Mouse (Mus musculus): Measurements from ENCODE around the gene Pgd. TPM values are rescaled to one million over a fixed set of nuclear protein-coding genes. Genes with fewer than 3 reads are reported as not detected.

Gene Pgd
- polyA plus RNA-seq, 1 experiment from 2014 or later, result 250 TPM

DNA sequence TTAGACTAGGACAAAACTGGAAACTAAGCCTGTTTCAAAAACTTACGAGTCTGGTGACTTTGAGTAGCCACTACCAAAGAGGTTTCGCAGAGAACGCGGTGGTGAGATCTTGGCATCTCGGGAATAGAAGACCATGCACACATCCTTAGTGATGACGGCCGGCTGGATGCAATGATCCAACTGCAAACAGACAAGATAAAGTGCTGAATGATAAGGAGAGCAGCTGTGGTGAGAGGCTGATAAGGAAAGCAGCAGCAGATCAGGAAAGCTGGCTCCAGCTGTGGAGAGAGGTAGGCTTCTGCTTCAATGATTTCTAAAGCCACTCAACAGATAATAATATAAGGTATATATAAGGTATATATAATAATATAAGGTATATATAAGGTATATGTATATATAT is 24.5 kb upstream of the Pgd start:
- H3K4me1 ChIP-seq (ENCODE audit: control insufficient read depth, insufficient read depth, low read length), result no peaks in the 10 kb centered on the region
- no peak overlapping the region for H3K9ac ChIP-seq (ENCODE audit: low read depth, low read length)
- ATAC-seq, result no peak
- 76% methylated on average over 7 of the region's 7 CpGs for WGBS
- H3K27me3 ChIP-seq (replicated peaks; ENCODE audit: control insufficient read depth, insufficient read depth, low read length), result no peaks in the 10 kb centered on the region
- no peaks in the 10 kb centered on the region for H3K9me3 ChIP-seq (ENCODE audit: control insufficient read depth, low read length)
- H3K27ac ChIP-seq (ENCODE audit: low read length), result no peak overlapping the region
- H3K4me2 ChIP-seq (ENCODE audit: low read depth, low read length), result no peak overlapping the region
- H3K4me3 ChIP-seq (ENCODE audit: low read length), result no peak overlapping the region
- H3K36me3 ChIP-seq (ENCODE audit: control insufficient read depth, insufficient read depth, low read length), result peaks cover 8% of the 10 kb centered on the region

DNA sequence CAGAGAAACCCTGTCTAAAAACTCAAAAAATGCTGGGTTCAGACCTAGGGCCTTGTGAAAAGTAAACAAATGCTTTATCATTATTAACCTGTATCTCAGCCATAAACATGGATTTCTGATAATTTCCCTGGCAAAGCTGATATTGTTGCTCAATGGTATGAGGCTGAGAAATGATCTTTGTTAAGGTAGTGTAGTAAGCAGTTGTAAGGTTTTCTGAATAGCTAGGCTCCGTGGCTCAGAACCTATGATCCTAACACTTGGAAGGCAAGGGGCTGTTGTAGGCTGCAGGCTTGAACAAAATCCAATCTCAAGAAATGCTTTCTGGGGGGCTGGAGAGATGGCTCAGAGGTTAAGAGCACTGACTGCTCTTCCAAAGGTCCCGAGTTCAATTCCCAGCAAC is 22.0 kb upstream of the Pgd start:
- 76% methylated on average over 2 of the region's 2 CpGs for WGBS
- H3K36me3 ChIP-seq (ENCODE audit: control insufficient read depth, insufficient read depth, low read length), result peaks cover 11% of the 10 kb centered on the region

DNA sequence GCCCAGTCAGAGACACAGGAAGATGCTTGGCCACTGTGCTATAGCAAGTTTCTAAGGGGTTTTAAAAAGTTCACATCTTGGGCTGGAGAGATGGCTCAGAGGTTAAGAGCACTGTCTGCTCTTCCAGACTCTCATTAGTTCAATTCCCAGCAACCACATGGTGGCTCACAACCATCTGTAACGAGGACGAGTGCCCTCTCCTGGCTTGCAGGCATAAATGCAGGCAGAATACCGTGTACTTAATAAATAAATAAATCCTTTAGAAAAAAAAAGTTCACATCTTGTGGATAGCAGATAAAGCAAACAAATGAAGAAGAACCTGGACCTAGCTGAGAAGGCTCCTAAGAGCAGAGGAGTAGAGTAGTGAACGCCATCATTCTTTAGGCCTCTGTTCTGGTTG is 16.2 kb upstream of the Pgd start:
- Histone ChIP-seq H3K36me3 (ENCODE audit: control insufficient read depth, insufficient read depth, low read length) (peaks cover 12% of the 10 kb centered on the region), H3K27ac (ENCODE audit: low read length) (no peak overlapping the region), H3K4me1 (ENCODE audit: control insufficient read depth, insufficient read depth, low read length) (0 out of 2 replicates have a peak, but pooled peaks cover 2% of the 10 kb centered on the region), H3K9ac (ENCODE audit: low read depth, low read length) (no peak overlapping the region), H3K4me2 (ENCODE audit: low read depth, low read length) (no peak overlapping the region), H3K4me3 (ENCODE audit: low read length) (no peak overlapping the region), H3K9me3 (ENCODE audit: control insufficient read depth, low read length) (no peaks in the 10 kb centered on the region), H3K27me3 (replicated peaks; ENCODE audit: control insufficient read depth, insufficient read depth, low read length) (no peaks in the 10 kb centered on the region)
- ATAC-seq, result no peak
- 62% methylated on average over 4 of the region's 4 CpGs for WGBS

More for the DNA sequence above, 22.0 kb upstream of the Pgd start:
- H3K4me1 ChIP-seq (ENCODE audit: control insufficient read depth, insufficient read depth, low read length), result no peaks in the 10 kb centered on the region
- peak; percentile 52 for ATAC-seq
- H3K9me3 ChIP-seq (ENCODE audit: control insufficient read depth, low read length), result no peaks in the 10 kb centered on the region
- H3K27ac ChIP-seq (ENCODE audit: low read length), result no peak overlapping the region
- no peak overlapping the region for H3K9ac ChIP-seq (ENCODE audit: low read depth, low read length)
- no peaks in the 10 kb centered on the region for H3K27me3 ChIP-seq (replicated peaks; ENCODE audit: control insufficient read depth, insufficient read depth, low read length)
- H3K4me2 ChIP-seq (ENCODE audit: low read depth, low read length), result no peak overlapping the region
- H3K4me3 ChIP-seq (ENCODE audit: low read length), result no peak overlapping the region

DNA sequence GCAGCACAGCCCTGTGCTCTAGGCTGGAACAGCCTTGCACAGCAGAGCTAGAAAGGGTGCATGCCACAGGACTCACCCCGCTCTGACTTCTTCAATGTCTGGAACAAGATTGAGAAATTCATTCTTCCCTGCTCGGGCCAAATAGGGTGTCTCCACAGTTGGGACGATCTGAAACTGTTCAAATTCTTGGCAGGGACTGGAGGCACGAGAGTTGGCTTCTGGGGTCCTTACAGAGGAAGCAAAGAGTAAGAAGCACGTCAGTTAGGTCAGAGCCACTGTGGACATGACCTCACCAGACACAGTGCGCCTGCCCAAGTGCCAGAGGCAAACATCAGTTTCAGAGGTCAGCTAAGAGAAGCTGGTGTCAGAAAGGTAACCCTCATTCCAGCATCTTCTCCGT is 15.6 kb upstream of the Pgd start:
- Histone ChIP-seq H3K4me1 (ENCODE audit: control insufficient read depth, insufficient read depth, low read length) (0 out of 2 replicates have a peak, but pooled peaks cover 2% of the 10 kb centered on the region), H3K36me3 (ENCODE audit: control insufficient read depth, insufficient read depth, low read length) (peaks cover 10% of the 10 kb centered on the region), H3K9me3 (ENCODE audit: control insufficient read depth, low read length) (no peaks in the 10 kb centered on the region), H3K4me3 (ENCODE audit: low read length) (no peak overlapping the region), H3K27me3 (replicated peaks; ENCODE audit: control insufficient read depth, insufficient read depth, low read length) (no peaks in the 10 kb centered on the region), H3K4me2 (ENCODE audit: low read depth, low read length) (no peak overlapping the region), H3K27ac (ENCODE audit: low read length) (no peak overlapping the region), H3K9ac (ENCODE audit: low read depth, low read length) (no peak overlapping the region)
- 85% methylated on average over 7 of the region's 7 CpGs for WGBS
- ATAC-seq, result no peak

DNA sequence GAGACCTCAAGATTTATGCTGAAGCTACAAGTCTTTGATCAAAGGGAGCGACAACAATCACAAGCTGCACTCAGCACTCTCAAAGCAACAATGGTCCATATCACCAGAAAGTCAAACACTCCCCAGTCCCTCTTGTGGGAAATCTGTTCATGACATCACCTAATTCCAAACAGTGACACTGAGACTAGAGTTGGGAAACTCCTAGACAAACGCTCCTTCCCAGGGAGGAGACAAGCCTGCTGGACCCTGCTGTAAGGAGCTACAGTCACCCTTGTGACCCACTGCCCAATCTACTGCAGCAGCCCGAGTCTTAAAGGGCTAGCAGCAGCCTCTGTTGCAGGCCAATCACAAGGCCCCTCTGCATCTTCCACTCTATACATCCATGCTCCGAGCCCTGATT is 13.0 kb upstream of the Pgd start:
- Histone ChIP-seq H3K27ac (ENCODE audit: low read length) (no peak overlapping the region), H3K4me3 (ENCODE audit: low read length) (no peak overlapping the region), H3K27me3 (replicated peaks; ENCODE audit: control insufficient read depth, insufficient read depth, low read length) (no peaks in the 10 kb centered on the region), H3K4me1 (ENCODE audit: control insufficient read depth, insufficient read depth, low read length) (peaks cover 5% of the 10 kb centered on the region; the same call in 1 of the 2 replicates), H3K36me3 (ENCODE audit: control insufficient read depth, insufficient read depth, low read length) (peaks cover 10% of the 10 kb centered on the region), H3K9me3 (ENCODE audit: control insufficient read depth, low read length) (no peaks in the 10 kb centered on the region), H3K9ac (ENCODE audit: low read depth, low read length) (no peak overlapping the region), H3K4me2 (ENCODE audit: low read depth, low read length) (no peak overlapping the region)
- 62% methylated on average over 4 of the region's 4 CpGs for WGBS
- ATAC-seq, result no peak

DNA sequence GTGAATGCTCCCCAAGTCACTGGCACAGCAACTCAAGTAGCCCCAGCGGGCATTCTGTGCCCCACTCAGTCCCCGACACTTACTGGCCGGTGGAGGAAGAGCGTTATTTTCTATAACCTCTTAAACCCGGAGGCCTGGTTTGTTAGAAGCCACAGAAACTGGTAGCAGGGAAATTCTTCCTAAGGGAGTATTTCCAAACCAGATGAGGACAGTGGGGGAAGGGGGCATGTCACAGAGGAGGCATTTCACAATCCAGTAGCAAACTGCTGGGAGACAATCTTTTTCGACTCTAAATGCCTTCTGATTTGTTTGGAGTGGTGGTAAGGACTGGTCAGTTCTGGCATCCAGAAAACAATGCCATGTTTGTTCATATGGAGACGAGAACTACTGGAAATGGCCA is 12.6 kb upstream of the Pgd start:
- no peak overlapping the region for H3K27ac ChIP-seq (ENCODE audit: low read length)
- no peaks in the 10 kb centered on the region for H3K27me3 ChIP-seq (replicated peaks; ENCODE audit: control insufficient read depth, insufficient read depth, low read length)
- no peak overlapping the region for H3K9ac ChIP-seq (ENCODE audit: low read depth, low read length)
- no peak overlapping the region for H3K4me3 ChIP-seq (ENCODE audit: low read length)
- 85% methylated on average over 7 of the region's 7 CpGs for WGBS
- no peak for ATAC-seq
- H3K9me3 ChIP-seq (ENCODE audit: control insufficient read depth, low read length), result no peaks in the 10 kb centered on the region
- H3K4me2 ChIP-seq (ENCODE audit: low read depth, low read length), result no peak overlapping the region
- peaks cover 5% of the 10 kb centered on the region; the same call in 1 of the 2 replicates for H3K4me1 ChIP-seq (ENCODE audit: control insufficient read depth, insufficient read depth, low read length)
- peaks cover 10% of the 10 kb centered on the region for H3K36me3 ChIP-seq (ENCODE audit: control insufficient read depth, insufficient read depth, low read length)

DNA sequence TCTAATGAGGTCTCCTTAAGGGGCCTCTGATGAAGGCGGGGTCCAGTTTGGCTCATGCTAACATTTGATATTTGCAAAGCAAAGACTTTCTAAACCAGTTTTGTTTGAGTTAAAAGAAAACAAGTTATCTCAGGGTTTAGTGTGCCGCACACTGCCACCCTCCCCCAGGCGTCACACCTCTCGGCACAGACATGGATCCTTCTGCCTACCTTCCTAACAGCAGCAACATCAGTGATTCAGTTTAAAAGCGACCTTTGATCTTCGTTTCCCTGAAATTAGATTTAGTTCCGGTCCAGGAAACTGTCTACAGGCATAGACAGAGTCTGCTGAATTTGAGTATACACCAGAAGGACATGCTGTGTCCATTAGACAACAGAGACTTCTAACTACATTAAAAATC is 11.8 kb upstream of the Pgd start:
- ATAC-seq, result peak; percentile 63
- H3K9ac ChIP-seq (ENCODE audit: low read depth, low read length), result no peak overlapping the region
- H3K9me3 ChIP-seq (ENCODE audit: control insufficient read depth, low read length), result no peaks in the 10 kb centered on the region
- no peaks in the 10 kb centered on the region for H3K27me3 ChIP-seq (replicated peaks; ENCODE audit: control insufficient read depth, insufficient read depth, low read length)
- H3K27ac ChIP-seq (ENCODE audit: low read length), result no peak overlapping the region
- peaks cover 4% of the 10 kb centered on the region for H3K36me3 ChIP-seq (ENCODE audit: control insufficient read depth, insufficient read depth, low read length)
- no peak overlapping the region for H3K4me2 ChIP-seq (ENCODE audit: low read depth, low read length)
- peaks cover 5% of the 10 kb centered on the region; the same call in 1 of the 2 replicates for H3K4me1 ChIP-seq (ENCODE audit: control insufficient read depth, insufficient read depth, low read length)
- WGBS, result 58% methylated on average over 7 of the region's 7 CpGs
- H3K4me3 ChIP-seq (ENCODE audit: low read length), result no peak overlapping the region

DNA sequence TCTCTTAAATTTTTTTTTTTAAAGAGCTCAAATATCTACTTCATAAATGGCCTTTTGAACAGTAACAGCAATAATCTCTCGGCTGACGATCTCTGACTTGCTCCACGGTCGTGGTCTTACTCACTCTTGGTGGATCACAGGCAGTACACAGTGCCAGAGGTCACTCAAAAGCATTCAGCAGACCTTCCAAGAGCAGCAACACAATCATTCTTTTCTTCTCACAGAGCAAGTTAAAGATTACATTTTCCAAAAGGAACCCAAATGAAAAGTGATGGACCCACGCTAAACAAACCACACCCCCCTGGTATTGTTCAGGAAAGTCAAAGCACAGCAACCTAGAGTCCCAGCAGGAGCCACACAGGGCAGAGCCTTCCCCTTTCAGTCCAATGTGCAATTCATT is 10.5 kb upstream of the Pgd start:
- peaks cover 4% of the 10 kb centered on the region; the same call in 1 of the 2 replicates for H3K36me3 ChIP-seq (ENCODE audit: control insufficient read depth, insufficient read depth, low read length)
- H3K4me1 ChIP-seq (ENCODE audit: control insufficient read depth, insufficient read depth, low read length), result peaks cover 5% of the 10 kb centered on the region; the same call in 1 of the 2 replicates
- ATAC-seq, result no peak
- H3K4me3 ChIP-seq (ENCODE audit: low read length), result no peak overlapping the region
- H3K27me3 ChIP-seq (replicated peaks; ENCODE audit: control insufficient read depth, insufficient read depth, low read length), result no peaks in the 10 kb centered on the region
- H3K9me3 ChIP-seq (ENCODE audit: control insufficient read depth, low read length), result no peaks in the 10 kb centered on the region
- H3K4me2 ChIP-seq (ENCODE audit: low read depth, low read length), result no peak overlapping the region
- H3K27ac ChIP-seq (ENCODE audit: low read length), result no peak overlapping the region
- WGBS, result 48% methylated on average over 5 of the region's 5 CpGs
- no peak overlapping the region for H3K9ac ChIP-seq (ENCODE audit: low read depth, low read length)

DNA sequence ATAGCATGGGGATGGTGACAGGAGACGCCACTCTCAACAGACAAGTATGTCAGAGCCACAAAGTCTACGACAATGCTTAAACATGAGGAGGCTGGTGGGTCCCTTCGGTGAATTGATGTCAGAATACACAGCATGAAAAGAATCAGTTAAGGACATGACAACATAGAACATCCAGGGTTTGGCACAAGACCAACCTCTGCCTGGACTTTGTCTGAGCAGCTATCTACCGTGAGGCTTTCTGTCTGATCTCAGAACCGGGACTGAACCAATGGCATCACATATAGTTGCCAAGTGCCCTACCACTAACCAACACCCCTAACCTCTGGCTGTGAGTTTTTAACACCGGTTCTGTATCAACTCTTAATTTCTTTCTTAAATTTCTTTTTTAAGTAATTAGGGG is 10.1 kb upstream of the Pgd start:
- H3K9ac ChIP-seq (ENCODE audit: low read depth, low read length), result no peak overlapping the region
- WGBS, result 75% methylated on average over 6 of the region's 6 CpGs
- H3K27ac ChIP-seq (ENCODE audit: low read length), result no peak overlapping the region
- H3K4me1 ChIP-seq (ENCODE audit: control insufficient read depth, insufficient read depth, low read length), result peaks cover 8% of the 10 kb centered on the region; the same call in 1 of the 2 replicates
- H3K4me2 ChIP-seq (ENCODE audit: low read depth, low read length), result no peak overlapping the region
- no peaks in the 10 kb centered on the region for H3K9me3 ChIP-seq (ENCODE audit: control insufficient read depth, low read length)
- 0 out of 2 replicates have a peak, but pooled peaks have one; percentile 4 for ATAC-seq
- peaks cover 4% of the 10 kb centered on the region; the same call in 1 of the 2 replicates for H3K36me3 ChIP-seq (ENCODE audit: control insufficient read depth, insufficient read depth, low read length)
- no peak overlapping the region for H3K4me3 ChIP-seq (ENCODE audit: low read length)
- H3K27me3 ChIP-seq (replicated peaks; ENCODE audit: control insufficient read depth, insufficient read depth, low read length), result no peaks in the 10 kb centered on the region

DNA sequence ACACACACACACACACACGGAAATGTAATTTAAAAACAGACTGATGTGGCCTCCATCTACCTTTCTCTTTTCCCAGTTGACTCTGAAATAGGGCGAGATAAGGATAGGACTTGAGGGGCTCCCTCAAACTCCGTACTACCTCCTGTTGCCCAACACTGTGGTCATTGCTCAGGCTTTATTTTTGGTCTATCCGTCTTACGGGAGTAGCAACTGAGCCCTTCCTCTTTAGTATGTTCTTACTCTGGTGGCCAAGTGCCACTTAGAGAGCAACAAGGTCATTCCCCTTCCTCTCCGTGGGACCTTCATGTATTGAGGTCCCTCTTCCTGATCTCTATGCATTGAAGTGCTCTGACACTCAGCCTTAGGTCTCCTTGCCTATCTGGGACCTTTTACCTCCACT is 7.1 kb upstream of the Pgd start:
- ATAC-seq, result no peak
- Histone ChIP-seq H3K9ac (ENCODE audit: low read depth, low read length) (no peak overlapping the region), H3K9me3 (ENCODE audit: control insufficient read depth, low read length) (no peaks in the 10 kb centered on the region), H3K4me2 (ENCODE audit: low read depth, low read length) (no peak overlapping the region), H3K27ac (ENCODE audit: low read length) (no peak overlapping the region), H3K36me3 (ENCODE audit: control insufficient read depth, insufficient read depth, low read length) (no peaks in the 10 kb centered on the region), H3K27me3 (replicated peaks; ENCODE audit: control insufficient read depth, insufficient read depth, low read length) (no peaks in the 10 kb centered on the region), H3K4me1 (ENCODE audit: control insufficient read depth, insufficient read depth, low read length) (peaks cover 25% of the 10 kb centered on the region), H3K4me3 (ENCODE audit: low read length) (no peak overlapping the region)
- 84% methylated on average over 6 of the region's 6 CpGs for WGBS
